In genomic region chr4:98086976-98087375, GRCm38 (mm10) we compare ENCODE assay signal across 14 mouse cellular contexts.
A peak's percentile ranks its signal among the peaks of the same experiment; 100 is the strongest.
DNase-seq lines count a peak whose midpoint lies in the region; ATAC-seq and TF ChIP-seq lines count a peak whose summit lies in the region.
"Had no signal": no experiment of that assay in that cellular context is flagged by ENCODE, and none has a peak within 500 bp of the region (broad histone marks: within the 10 kb centered on the region; RNA-seq: fewer than 3 reads in every experiment).

No protein-coding gene starts in this region.

- DNase-seq in heart, adult 2 months = peak in 1 of 2 experiments; percentile 42
- no peak for DNase-seq in heart, postnatal 4 days
- no peak for DNase-seq in neural tube, embryonic 10.5 days (ENCODE audit: extremely low spot score, low spot score)
- no peak for DNase-seq in kidney, postnatal 0 days (ENCODE audit: low spot score)
- DNase-seq in lung, postnatal 25 days (ENCODE audit: low spot score) = peak; percentile 50
- no peak for DNase-seq in testis, postnatal 10 days (ENCODE audit: low spot score)
- DNase-seq: adrenal gland, postnatal 14 days; forebrain, postnatal 0 days; gastrocnemius, postnatal 36 days had no signal

- H3K4me1 ChIP-seq in heart, adult 2 months (ENCODE audit: control insufficient read depth, insufficient read depth, low read length) = peaks cover 18% of the 10 kb centered on the region
- H3K4me1 ChIP-seq in neural tube, embryonic 14.5 days (ENCODE audit: control insufficient read depth, insufficient read depth, low read length) = peaks cover 5% of the 10 kb centered on the region; the same call in 1 of the 2 replicates
- peaks cover 10% of the 10 kb centered on the region; the same call in 1 of the 2 replicates for H3K4me1 ChIP-seq in kidney, postnatal 0 days (replicated peaks; ENCODE audit: insufficient read depth, low read length)
- no peaks in the 10 kb centered on the region for H3K4me1 ChIP-seq in forebrain, embryonic 16.5 days (replicated peaks; ENCODE audit: control insufficient read depth, insufficient read depth, low read length)

- no peak overlapping the region for H3K4me3 ChIP-seq in heart, adult 2 months
- no peak overlapping the region for H3K4me3 ChIP-seq in neural tube, embryonic 14.5 days (ENCODE audit: low read depth, low read length)
- no peak overlapping the region for H3K4me3 ChIP-seq in kidney, postnatal 0 days (replicated peaks; ENCODE audit: low read depth, low read length)
- H3K4me3 ChIP-seq in forebrain, embryonic 16.5 days (replicated peaks; ENCODE audit: low read length) = no peak overlapping the region
- H3K4me3 ChIP-seq: hindbrain, embryonic 15.5 days; liver, embryonic 15.5 days; midbrain, embryonic 13.5 days had no signal

- intact Hi-C loops in heart, adult 2 months (cut with DNase I) = loop anchor here (5.0 kb wide), 1 partner anchor 35 kb away; no protein-coding TSS in a partner anchor

- 47% methylated on average over 4 of the region's 4 CpGs for WGBS in heart, adult 2 months
- WGBS in neural tube, embryonic 14.5 days = 77% methylated on average over 4 of the region's 4 CpGs
- WGBS in kidney, postnatal 0 days = 45% methylated on average over 4 of the region's 4 CpGs
- WGBS in forebrain, embryonic 16.5 days = 81% methylated on average over 4 of the region's 4 CpGs

- H3K36me3 ChIP-seq in heart, adult 2 months (ENCODE audit: control insufficient read depth, insufficient read depth, low read length) = peaks cover 7% of the 10 kb centered on the region
- no peaks in the 10 kb centered on the region for H3K36me3 ChIP-seq in neural tube, embryonic 14.5 days (ENCODE audit: control insufficient read depth, insufficient read depth, low read length)
- H3K36me3 ChIP-seq in kidney, postnatal 0 days (ENCODE audit: insufficient read depth, low read length) = no peaks in the 10 kb centered on the region
- H3K36me3 ChIP-seq in forebrain, embryonic 16.5 days (ENCODE audit: control insufficient read depth, insufficient read depth) = no peaks in the 10 kb centered on the region
- H3K36me3 ChIP-seq: hindbrain, embryonic 15.5 days; liver, embryonic 15.5 days; midbrain, embryonic 13.5 days had no signal

- TF ChIP-seq CTCF in heart, adult 2 months (IDR thresholded peaks at IDR 0.05) = peak; percentile 9; the same call in 1 of the 2 replicates
- TF ChIP-seq CTCF in kidney, postnatal 0 days (IDR thresholded peaks at IDR 0.05; ENCODE audit: low read depth) = no peak; the same call in 1 of the 2 replicates

- H3K27me3 ChIP-seq in heart, adult 2 months (ENCODE audit: control insufficient read depth, insufficient read depth, low read length) = no peaks in the 10 kb centered on the region
- H3K27me3 ChIP-seq in neural tube, embryonic 14.5 days (ENCODE audit: control insufficient read depth, insufficient read depth, low read length) = no peaks in the 10 kb centered on the region
- no peaks in the 10 kb centered on the region for H3K27me3 ChIP-seq in kidney, postnatal 0 days (ENCODE audit: insufficient read depth, low read length)
- no peaks in the 10 kb centered on the region for H3K27me3 ChIP-seq in forebrain, embryonic 16.5 days (replicated peaks; ENCODE audit: control insufficient read depth, insufficient read depth, low read length)
- H3K27me3 ChIP-seq: hindbrain, embryonic 15.5 days; liver, embryonic 15.5 days had no signal

- H3K9me3 ChIP-seq in neural tube, embryonic 14.5 days (ENCODE audit: control insufficient read depth, low read length) = no peaks in the 10 kb centered on the region
- no peaks in the 10 kb centered on the region for H3K9me3 ChIP-seq in kidney, postnatal 0 days (replicated peaks; ENCODE audit: low read length)
- H3K9me3 ChIP-seq in forebrain, embryonic 16.5 days (ENCODE audit: control insufficient read depth, low read length) = no peaks in the 10 kb centered on the region
- H3K9me3 ChIP-seq: hindbrain, embryonic 15.5 days; liver, embryonic 15.5 days; midbrain, embryonic 13.5 days had no signal

- 0 out of 2 replicates have a peak, but pooled peaks have one; percentile 40 for TF ChIP-seq EP300 in heart, adult 2 months (IDR thresholded peaks at IDR 0.05; ENCODE audit: insufficient read depth, low read depth, low read length)

- H3K27ac ChIP-seq in heart, adult 2 months = peak overlapping the region; percentile 67
- no peak overlapping the region for H3K27ac ChIP-seq in neural tube, embryonic 14.5 days (ENCODE audit: low read depth, low read length)
- H3K27ac ChIP-seq in kidney, postnatal 0 days = no peak overlapping the region
- no peak overlapping the region for H3K27ac ChIP-seq in forebrain, embryonic 16.5 days (ENCODE audit: low read length)
- H3K27ac ChIP-seq: hindbrain, embryonic 15.5 days; liver, embryonic 15.5 days; midbrain, embryonic 13.5 days had no signal

- no peak for TF ChIP-seq POLR2A in heart, adult 2 months (IDR thresholded peaks at IDR 0.05; ENCODE audit: insufficient read depth, low read depth, low read length)

- H3K79me2 ChIP-seq in heart, adult 2 months (replicated peaks; ENCODE audit: control insufficient read depth, insufficient read depth, low read length) = no peaks in the 10 kb centered on the region

- no peak overlapping the region for H3K4me2 ChIP-seq in neural tube, embryonic 14.5 days (ENCODE audit: low read depth, low read length)
- H3K4me2 ChIP-seq in kidney, postnatal 0 days (ENCODE audit: low read length) = no peak overlapping the region
- H3K4me2 ChIP-seq in forebrain, embryonic 16.5 days (ENCODE audit: low read length) = no peak overlapping the region
- H3K4me2 ChIP-seq: hindbrain, embryonic 15.5 days; liver, embryonic 15.5 days; midbrain, embryonic 13.5 days had no signal

- ATAC-seq in neural tube, embryonic 14.5 days (ENCODE audit: low read depth) = peak; percentile 21; the same call in 1 of the 2 replicates
- peak; percentile 55 for ATAC-seq in kidney, postnatal 0 days (replicated peaks; ENCODE audit: low FRiP score, low read depth)
- ATAC-seq in forebrain, embryonic 16.5 days = no peak
- ATAC-seq: forebrain, postnatal 0 days; midbrain, embryonic 13.5 days had no signal

- H3K9ac ChIP-seq in heart, adult 2 months (ENCODE audit: low read depth, low read length) = no peak overlapping the region
- H3K9ac ChIP-seq in neural tube, embryonic 14.5 days (replicated peaks; ENCODE audit: low read depth, low read length) = no peak overlapping the region
- no peak overlapping the region for H3K9ac ChIP-seq in kidney, postnatal 0 days (ENCODE audit: low read depth, low read length)
- no peak overlapping the region for H3K9ac ChIP-seq in forebrain, embryonic 16.5 days (replicated peaks; ENCODE audit: low read depth, low read length)
- H3K9ac ChIP-seq: forebrain, postnatal 0 days; hindbrain, embryonic 15.5 days; liver, embryonic 15.5 days; midbrain, embryonic 13.5 days had no signal
